Mouse (Mus musculus) bone marrow macrophage, adult 2 months (primary cell): Measurements from ENCODE around the gene Sema3g.

ENCODE experiments used
- CTCF ChIP-seq: IDR thresholded peaks from 2 replicates; pipeline ENCODE4 v1.5.1; 2012; ENCODE audit warnings: low read depth, mild to moderate bottlenecking, low read length, moderate library complexity
- POLR2A ChIP-seq: IDR thresholded peaks from 2 replicates; pipeline ENCODE4 v1.6.1; 2012; ENCODE audit warnings: mild to moderate bottlenecking, low read depth, low read length, borderline replicate concordance

- TF ChIP-seq POLR2A (no peak), CTCF (no peak)
Observed at GRCm38 (mm10) chr14:31232404-31233069, 14.9 kb downstream of the Sema3g start.
